Mouse (Mus musculus): ENCODE results near the gene H2-M10.2. TPM values are rescaled to one million over a fixed set of nuclear protein-coding genes. Genes with fewer than 3 reads are reported as not detected.

H2-M10.2 gene
- total RNA-seq (2021), result not detected

DNA sequence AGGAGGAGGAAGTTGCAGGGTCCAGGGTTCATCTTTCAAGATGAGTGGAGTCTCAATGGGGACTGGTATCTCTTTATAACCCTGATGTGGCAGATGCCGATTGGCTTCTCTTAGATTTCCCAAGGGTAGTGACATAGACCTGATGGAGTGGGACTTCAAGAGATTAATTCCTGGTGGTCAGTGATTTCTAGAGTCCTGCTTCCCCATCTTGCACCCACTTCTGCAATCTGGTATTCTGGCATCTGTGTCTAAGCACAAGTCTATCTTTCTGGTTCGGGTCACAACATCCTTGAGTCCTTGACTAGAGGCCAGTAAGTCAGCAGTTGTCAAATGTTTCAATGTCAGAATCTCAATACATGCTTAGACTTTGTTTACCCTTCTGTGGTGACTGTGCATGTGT lies at the start of gene H2-M10.2:
H2-M10.2 (minus strand) TSS at position 101 of the 400 bp plus-strand sequence.
- intact Hi-C loops (cut with DNase I), result no loop called here
- DNase-seq (ENCODE audit: low spot score in 2 of 2), result no peak

DNA sequence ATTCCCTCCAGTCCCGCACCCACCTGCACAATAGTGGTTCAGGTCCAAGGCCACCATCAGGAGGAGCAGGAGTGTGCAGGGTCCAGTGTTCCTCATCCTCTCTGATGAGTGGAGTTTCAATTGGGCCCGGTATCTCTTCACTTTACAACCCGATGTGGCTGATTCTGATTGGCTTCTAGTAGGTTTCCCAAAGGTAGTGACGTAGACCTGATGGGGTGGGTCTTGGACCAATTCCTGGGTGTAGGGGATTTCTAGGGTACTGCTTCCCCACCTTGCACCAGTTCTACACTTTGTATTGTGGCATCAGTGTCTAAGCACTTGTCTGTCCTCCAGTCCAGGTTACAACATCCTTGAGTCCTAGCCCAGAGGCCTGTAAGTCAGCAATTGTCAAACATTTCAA lies 39.8 kb upstream of the H2-M10.2 start, which contains the start of gene H2-M10.1:
H2-M10.1 (minus strand) TSS at position 101 of the 400 bp plus-strand sequence.
- intact Hi-C loops (cut with DNase I), result no loop called here
- no peak for DNase-seq (ENCODE audit: low spot score in 2 of 2)

DNA sequence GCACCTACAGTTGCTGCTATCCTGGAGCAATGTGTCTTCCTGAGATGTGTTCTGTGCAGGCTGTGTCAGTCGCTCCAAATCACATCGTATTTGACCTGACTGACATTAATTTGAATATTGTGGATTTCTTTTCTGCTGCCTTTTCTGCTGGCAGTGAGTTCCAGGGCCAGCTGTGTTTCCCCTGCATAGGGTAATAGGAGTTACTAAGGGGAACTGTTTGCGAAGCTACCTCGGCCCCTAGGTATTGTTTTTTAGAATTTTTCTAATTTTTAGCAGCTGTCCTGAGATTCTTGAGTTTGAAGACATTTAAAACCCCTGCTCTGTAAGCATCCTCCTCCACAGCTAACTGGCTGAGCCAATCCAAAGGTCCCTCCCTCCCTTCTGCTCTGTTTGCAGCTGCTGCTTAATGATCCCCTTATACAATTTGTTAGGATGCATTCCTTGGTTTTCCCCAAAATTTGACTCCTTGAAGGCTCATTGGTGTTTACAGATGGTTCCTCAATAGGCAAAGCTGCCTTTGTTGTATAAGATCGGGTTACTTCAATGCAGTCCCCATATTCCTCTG lies 29.5 kb upstream of the H2-M10.2 start:
- intact Hi-C loops (cut with DNase I), result no loop called here
- DNase-seq (ENCODE audit: low spot score in 2 of 2), result no peak

DNA sequence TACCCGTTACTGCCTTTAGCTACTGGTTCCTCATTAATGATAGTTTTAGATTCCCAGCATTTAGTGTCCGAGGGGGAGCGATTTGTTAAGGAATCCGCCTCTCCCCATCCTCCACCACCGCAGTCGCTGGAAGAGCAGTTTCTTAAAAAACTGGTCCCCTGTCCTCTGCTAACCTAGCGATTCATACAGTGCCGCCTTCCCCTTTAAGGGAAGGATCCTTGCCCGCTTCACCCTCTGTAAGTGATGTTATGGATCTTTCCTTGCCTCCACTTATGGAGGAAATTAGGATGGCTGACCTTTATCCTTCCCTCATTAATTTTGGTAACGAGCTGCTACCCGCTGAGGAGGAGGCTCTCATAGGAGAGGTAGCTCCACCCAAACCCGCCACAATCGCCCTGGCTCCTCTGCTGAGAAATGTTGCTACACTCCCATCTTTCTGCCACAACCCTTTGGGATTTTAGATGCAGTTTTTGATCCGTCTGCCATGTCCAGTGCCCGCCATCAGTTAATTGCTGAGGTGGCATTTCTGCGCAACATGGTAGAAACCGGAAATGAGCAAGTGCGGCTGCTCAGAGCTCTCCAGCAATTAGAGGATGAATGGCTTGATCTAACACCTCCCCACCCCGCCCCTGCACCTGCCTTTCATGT lies 28.9 kb upstream of the H2-M10.2 start:
- intact Hi-C loops (cut with DNase I), result no loop called here

DNA sequence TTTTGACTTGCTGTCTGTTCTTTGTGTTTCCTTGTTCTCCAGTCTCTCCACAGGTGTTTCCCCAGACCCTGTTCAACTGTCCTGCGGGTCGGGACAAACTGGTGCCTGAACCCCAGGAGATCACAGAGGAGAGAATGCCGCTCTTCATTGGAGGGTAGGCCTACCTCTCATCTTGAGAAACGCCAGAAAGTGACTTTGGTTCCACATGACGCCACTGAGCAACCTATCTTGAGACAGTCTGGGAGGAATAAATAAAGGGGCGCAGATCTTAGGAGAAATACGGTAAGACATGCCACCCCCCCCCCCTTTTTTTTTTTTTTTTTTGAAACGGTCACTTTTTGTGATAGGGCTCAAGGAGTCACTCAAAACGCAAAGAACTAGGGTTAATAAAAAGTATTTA lies 28.2 kb upstream of the H2-M10.2 start:
- DNase-seq (ENCODE audit: low spot score in 2 of 2), result peak; percentile 8 to 15
- intact Hi-C loops (cut with DNase I), result no loop called here

More for the DNA sequence above, 28.9 kb upstream of the H2-M10.2 start:
- DNase-seq (ENCODE audit: low spot score in 2 of 2), result peak; percentile 78 to 81

DNA sequence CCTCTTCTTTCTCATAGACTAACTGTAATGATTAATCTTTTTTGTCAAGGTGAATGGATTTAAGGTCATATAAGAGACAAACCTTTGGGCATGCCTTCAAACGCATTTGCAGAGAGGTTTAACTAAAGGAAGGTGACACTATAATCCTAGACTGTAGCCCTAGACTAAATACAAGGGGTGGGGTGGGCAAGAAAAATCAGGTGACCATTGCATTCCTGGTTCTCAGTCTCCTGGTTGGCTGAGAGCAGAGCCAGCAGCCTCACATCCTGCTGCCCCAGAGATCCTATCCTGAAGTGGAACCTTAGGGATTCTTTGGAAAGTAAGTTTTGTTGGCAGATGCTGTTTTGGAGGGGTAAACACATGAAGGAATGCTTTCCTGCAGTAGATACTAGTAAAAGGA lies 23.0 kb upstream of the H2-M10.2 start:
- intact Hi-C loops (cut with DNase I), result loop anchor here (5.0 kb wide), 2 partner anchors 48 to 108 kb away; no protein-coding TSS in a partner anchor
- no peak for DNase-seq (ENCODE audit: low spot score in 2 of 2)

DNA sequence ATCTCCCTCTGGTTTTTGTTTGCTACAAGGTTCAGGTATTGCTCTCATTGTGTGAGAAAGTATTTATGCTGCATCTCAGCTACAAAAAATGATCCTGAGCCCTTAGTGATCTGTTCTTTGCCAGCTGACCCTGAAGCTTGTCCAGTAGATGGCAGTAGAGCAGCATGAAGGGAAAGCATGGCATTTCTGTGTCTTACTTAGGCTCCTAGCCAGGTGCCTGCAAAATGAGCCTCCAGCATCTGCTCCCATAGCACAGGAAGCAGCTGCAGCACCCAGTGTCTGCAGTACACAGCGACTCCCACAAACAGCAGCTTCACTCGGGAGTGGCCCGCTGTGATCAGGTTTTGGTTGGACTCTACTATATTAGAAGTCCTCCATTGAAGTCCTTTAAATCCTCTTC lies 22.6 kb upstream of the H2-M10.2 start:
- intact Hi-C loops (cut with DNase I), result loop anchor here (5.0 kb wide), 2 partner anchors 48 to 108 kb away; no protein-coding TSS in a partner anchor

DNA sequence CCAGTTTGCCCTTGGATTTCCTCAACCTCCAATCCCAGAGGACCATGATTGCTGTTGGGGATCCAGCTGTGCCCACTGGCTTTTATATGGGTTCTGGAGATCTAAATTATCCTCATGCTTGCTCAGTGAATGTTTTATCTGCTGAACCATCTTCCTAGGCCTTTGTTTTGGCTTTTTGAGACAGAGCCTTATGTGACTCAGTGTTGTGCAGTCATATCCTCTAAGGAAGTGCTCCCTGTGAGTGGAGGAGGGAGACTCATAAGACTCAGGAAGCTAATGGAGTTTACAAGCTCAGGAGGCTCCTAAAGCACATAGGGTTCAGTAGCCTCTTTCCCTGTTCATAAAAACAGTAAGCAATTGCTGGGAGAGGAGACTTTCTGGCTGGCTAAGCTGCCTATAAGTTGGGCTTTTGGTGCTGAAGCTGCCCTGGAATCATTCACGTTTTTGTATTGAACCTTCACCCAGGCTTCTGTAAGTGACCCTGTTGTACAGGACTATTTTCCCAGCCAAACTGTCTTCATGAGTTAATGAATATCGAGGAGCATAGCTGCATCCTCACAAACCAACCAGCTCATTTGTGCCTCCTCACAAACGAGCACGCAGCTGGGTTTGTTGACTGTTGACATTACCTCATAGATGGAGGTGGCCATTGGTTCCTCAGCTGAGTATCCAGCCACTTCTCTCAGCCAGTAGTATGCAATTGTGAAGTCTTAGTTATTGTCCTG lies 4.6 kb downstream of the H2-M10.2 start:
- intact Hi-C loops (cut with DNase I), result no loop called here
- no peak for DNase-seq (ENCODE audit: low spot score in 2 of 2)

More for the DNA sequence above, 22.6 kb upstream of the H2-M10.2 start:
- peak; percentile 63 to 66 for DNase-seq (ENCODE audit: low spot score in 2 of 2)

DNA sequence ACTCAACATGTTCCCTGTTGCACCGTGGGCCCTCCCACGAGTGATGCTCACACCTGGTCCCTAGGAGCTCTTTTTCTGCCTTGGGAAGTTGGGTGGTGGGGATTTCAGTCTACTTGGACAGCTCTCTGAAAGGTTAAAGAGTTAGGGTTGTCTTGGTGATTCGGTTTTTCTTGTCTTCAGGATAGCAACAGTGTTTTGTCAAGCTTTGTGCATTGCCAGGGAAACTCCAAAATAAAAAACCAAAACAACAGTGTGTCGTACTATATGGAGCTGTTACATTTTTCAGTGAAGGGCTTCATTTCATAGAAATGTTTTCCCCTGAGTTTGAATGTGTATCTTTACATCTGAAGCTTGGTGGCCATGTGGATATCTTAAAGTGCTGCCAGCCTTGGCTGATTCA lies 11.5 kb downstream of the H2-M10.2 start:
- intact Hi-C loops (cut with DNase I), result no loop called here
- DNase-seq (ENCODE audit: low spot score in 2 of 2), result no peak

DNA sequence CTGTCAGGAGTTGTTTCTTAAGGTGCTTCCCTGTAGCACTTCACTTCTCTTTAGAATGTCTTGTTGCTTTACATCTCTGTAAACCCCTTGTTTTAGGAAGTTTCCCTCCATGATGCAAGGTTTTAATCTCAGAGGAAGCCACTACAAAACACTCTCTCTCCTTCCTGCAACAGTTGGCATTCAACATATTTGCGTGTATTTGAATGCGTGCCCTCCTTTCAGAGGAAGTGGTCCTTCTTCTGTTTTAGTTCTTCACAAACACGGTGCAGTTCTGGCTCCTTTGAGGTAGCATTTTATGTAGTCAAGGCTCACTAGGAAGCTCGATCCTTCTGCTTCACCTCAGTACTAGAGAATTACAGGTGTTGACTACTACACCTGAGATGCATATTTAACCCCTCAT lies 12.5 kb downstream of the H2-M10.2 start:
- DNase-seq (ENCODE audit: low spot score in 2 of 2), result no peak
- intact Hi-C loops (cut with DNase I), result no loop called here

DNA sequence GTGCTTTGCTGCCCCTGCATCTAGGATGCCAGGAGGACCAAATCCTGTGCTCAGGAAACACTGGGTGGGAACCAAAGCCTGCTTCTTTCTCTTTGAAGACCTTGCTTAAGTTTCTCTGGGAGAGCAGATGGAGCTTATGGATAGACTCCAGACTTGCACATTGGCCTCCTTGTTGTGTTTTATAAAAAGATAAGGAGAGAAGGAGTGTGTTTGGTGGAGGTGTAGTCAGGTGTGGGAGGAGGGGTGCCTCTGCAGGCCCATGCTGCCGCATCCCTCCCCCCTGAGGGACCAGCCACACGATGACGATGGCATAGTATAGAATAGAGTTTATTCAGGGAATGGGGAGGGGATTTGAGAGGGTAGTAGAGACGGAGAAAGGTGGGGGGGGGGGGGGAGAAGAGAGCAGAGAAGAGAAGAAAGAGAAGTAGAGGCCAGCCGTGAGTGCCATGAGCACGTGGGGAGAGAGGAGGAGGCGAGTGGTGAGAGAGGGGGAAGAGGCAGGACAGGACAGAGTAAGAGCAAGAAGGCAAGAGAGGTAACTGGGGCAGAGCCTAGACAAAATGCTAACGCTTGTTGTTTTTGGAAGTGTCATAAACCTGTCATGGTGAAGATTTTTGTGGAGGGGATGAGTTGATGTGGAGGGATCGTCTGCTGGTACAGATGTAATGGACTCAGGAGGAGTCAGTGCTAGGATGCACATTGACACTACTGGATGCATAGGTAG lies 13.5 kb downstream of the H2-M10.2 start:
- DNase-seq (ENCODE audit: low spot score in 2 of 2), result no peak
- intact Hi-C loops (cut with DNase I), result no loop called here

DNA sequence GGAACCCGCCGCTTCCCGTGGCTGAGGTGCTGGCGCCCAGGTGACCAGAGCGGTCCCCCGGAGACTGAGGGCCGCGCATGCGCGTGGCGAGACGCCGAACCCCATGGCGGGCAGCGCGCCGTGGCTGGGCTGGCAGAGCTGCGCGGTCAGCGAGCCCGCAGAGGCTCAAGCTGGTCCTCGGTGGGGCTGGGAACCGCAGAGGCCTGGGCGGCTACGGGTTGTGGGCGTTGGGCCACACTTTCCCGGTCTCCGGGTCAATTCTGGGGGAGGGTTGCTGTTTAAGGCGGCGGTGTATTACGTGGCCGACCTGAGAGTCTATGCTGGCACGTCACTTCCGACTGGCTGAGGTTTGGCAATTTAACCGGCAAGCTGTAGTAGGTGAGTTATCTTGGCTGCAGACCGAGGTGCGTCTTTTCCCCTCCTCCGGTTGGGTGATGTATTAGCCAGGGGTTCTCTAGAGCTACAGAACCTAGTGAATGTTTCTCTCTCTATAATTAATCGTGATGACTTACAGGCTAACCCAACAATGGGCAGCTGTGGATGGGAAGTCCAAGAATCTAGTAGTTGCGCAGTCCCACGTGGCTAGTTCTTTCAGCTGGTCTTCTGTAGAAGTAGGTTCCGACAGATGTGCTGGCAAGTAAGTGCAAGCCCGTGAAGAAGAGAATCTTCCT lies 14.6 kb downstream of the H2-M10.2 start, which contains the start of gene Trim39:
Trim39 (minus strand) TSS at position 662 of the 671 bp plus-strand sequence.
- DNase-seq (ENCODE audit: low spot score in 2 of 2), result peak; percentile 94
- intact Hi-C loops (cut with DNase I), result loop anchor here (1.0 kb wide), 1 partner anchor 14 kb away; no protein-coding TSS in a partner anchor

DNA sequence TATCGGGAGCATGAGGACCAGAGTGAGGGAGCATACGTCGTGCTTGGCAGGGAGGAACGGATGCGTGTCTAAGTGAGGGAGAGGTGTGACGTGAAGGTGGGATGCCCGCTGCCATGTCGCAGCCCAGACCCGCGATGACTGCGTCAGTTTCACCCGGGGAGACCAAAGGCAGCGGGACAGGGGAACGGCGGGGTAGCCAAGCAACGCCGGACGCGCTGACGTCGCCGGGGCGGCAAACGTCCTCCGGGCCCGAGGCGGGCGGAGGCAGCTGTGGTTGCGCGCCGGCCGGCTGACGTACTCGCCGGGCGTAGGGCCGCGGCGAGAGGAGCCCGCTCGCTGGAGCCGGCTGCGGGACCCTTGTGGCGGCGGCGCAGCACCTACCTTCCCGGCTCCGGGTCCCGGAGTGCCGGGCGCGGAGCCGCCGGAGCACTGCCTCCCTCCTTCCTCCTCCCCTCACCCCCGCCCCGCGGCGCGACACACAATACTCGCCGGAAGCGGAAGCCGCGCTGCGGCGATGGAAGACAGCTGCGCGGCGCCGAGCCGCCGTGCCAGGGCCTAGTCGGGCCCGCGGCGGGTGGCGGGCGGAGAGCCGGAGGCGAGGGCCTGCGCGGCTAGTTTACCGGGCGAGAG lies 15.2 kb downstream of the H2-M10.2 start:
- DNase-seq (ENCODE audit: low spot score in 2 of 2), result peak; percentile 95 to 96
- intact Hi-C loops (cut with DNase I), result loop anchor here (1.0 kb wide), 1 partner anchor 14 kb away; no protein-coding TSS in a partner anchor

DNA sequence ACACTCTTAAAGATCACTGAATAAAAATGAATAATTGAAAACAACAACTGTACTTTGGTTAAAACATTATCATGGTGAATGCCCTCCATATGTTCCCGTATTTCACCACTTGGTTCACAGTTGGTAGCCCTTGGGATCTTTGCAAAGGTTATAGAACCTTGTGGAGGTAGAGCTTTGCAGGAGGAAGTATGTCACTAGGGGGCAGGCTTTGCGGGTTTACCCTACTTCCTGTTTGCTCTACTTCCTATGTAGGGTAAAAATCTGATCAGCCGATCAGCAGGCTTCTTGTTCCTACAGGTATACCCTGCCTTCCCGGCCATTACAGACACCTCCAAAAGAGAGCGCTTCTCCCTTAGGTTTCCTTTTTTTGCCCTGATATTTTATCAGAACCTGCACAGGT lies 20.5 kb downstream of the H2-M10.2 start:
- intact Hi-C loops (cut with DNase I), result no loop called here
- no peak for DNase-seq (ENCODE audit: low spot score in 2 of 2)

DNA sequence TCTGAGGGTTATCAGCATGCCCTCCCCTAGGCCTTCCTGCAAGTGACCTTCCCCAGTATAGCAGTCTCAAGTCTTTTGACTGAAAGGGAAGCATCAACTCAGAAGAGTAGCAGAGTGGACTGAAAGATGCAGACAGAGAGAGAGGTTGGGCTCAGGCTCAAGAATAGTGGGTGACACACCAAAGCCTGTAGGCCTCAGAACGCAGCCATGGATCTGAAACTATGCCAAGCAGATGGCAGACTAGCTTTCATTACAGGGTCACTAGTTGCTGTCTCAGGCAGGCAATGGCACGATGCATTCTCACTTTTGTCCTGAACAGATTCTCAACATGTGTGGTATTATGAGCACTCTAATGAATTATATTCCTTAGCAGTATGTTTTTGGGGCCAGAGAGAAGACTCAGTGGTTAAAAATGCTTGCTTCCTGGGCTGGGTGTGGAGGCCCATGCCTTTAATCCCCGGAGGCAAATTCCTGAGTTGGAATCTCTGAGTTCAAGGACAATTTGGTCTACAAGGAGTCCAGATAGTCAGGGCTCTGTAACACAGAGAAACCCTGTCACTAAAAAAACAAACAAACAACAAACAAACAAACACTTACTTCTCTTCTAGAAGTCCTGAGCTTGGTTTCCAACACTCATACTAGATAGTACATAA lies 21.9 kb downstream of the H2-M10.2 start:
- no peak for DNase-seq (ENCODE audit: low spot score in 2 of 2)
- intact Hi-C loops (cut with DNase I), result no loop called here

DNA sequence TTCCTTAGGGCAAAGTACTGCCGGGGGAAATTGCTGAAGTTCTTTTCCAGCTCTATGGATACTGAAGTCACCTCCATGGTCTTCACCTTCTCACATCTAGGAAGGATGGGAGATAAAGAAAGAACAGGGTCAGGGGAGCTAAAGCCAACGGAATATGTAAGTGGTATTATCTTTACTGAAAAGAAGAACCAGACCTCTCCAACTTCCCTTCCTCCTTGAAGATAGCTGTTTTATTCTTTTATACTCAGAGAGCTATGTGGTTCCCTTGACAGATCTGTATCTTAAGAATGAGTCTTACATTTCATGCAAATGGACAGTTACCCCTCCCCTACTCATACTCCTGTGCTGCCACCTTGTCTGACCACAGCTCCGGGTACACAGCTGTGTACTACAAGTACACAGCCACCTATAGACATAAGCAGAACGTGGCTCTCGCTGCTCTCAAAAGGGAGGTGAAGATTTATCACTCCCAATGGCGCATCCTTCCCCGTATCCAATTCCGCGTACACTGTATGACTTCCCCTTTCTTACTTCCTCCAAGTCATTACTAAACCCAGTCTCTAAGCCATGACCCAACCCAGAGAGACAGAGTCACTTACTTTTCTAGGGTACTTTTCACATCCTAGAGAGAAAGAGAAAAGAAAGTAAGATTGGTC lies 24.7 kb downstream of the H2-M10.2 start:
- intact Hi-C loops (cut with DNase I), result no loop called here
- DNase-seq (ENCODE audit: low spot score in 2 of 2), result no peak

DNA sequence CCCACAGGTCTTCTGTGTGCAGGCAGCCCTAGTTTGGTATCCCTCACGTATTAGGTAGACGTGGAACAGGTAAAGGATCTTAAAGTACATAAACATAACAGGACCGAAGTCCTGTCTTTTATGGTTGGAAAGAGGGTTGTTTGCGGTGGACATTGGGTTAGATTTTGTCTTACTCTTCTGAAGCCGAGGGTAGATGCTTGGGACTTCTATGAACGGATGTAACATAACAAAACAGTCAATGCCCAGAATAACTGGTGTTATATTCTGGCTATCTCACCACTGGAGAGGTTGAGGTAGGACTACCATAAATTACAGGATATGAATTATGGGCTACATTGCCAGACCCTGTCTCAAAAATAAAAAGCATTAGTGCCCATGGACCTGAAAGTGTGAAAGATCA lies 28.3 kb downstream of the H2-M10.2 start, which contains the start of gene Rpp21:
Rpp21 (minus strand) TSS at position 101 of the 400 bp plus-strand sequence.
- no peak for DNase-seq (ENCODE audit: low spot score in 2 of 2)
- intact Hi-C loops (cut with DNase I), result loop anchor here (1.0 kb wide), 1 partner anchor 13 kb away; no protein-coding TSS in a partner anchor
